Mouse (Mus musculus) heart, postnatal 0 days (tissue): ENCODE data around the gene Lhx4.

Experiments
- CTCF ChIP-seq: IDR thresholded peaks from 2 replicates; pipeline ENCODE4 v1.5.1; 2016; ENCODE audit warnings: antibody characterized with exemption, control low read depth, low read depth
- EP300 ChIP-seq: IDR thresholded peaks from 2 replicates; pipeline ENCODE4 v1.6.1; 2016; ENCODE audit warnings: antibody characterized with exemption, low read depth

GRCm38 (mm10) chr1:155717301-155717700 lies 34.2 kb downstream of the Lhx4 start:
- TF ChIP-seq EP300 (no peak), CTCF (no peak)
